Mouse (Mus musculus): Measurements from ENCODE around the gene Tm9sf2. TPM values are rescaled to one million over a fixed set of nuclear protein-coding genes. Genes with fewer than 3 reads are reported as not detected.

Tm9sf2 gene
- 145 and 151 TPM in 2 replicates for polyA plus RNA-seq (2015; fragmentation: Nextera tagmentation; extraction: Ambion mirVana)

GRCm38 (mm10) chr14:122106822-122107468 is at the start of gene Tm9sf2:
Gene Tm9sf2, plus strand, starts transcription at chr14:122107038.
- DNase-seq (ENCODE audit: low spot score), result peak; percentile 94

GRCm38 (mm10) chr14:122057941-122058346 is 48.9 kb upstream of the Tm9sf2 start:
- ATAC-seq (ENCODE audit: low FRiP score, low TSS enrichment) (no peak), DNase-seq (ENCODE audit: low spot score) (no peak)
- H3K4me3 ChIP-seq (ENCODE audit: low read depth, low read length), result no peak overlapping the region
- no peaks in the 10 kb centered on the region for H3K36me3 ChIP-seq (ENCODE audit: control insufficient read depth, insufficient read depth, low read length)
- H3K4me2 ChIP-seq (replicated peaks; ENCODE audit: low read depth), result no peak overlapping the region
- WGBS, result 33% methylated on average over 2 of the region's 2 CpGs
- no peaks in the 10 kb centered on the region for H3K4me1 ChIP-seq (replicated peaks; ENCODE audit: control insufficient read depth, insufficient read depth)
- TF ChIP-seq EP300 (optimal IDR thresholded peaks at IDR 0.05), result no peak
- no peak for TF ChIP-seq CTCF (IDR thresholded peaks at IDR 0.05; ENCODE audit: low read depth)
- H3K27me3 ChIP-seq (ENCODE audit: control insufficient read depth, insufficient read depth, low read length), result no peaks in the 10 kb centered on the region
- no peak overlapping the region for H3K9ac ChIP-seq (ENCODE audit: low read length)
- no peak overlapping the region for H3K27ac ChIP-seq (replicated peaks)
- H3K9me3 ChIP-seq (ENCODE audit: control insufficient read depth, low read length), result no peaks in the 10 kb centered on the region

More at GRCm38 (mm10) chr14:122106822-122107468, at the start of gene Tm9sf2:
- Histone ChIP-seq H3K9me3 (ENCODE audit: control insufficient read depth, low read length) (no peaks in the 10 kb centered on the region), H3K36me3 (ENCODE audit: control insufficient read depth, insufficient read depth, low read length) (no peaks in the 10 kb centered on the region), H3K4me3 (ENCODE audit: low read depth, low read length) (peak within 1 kb of the TSS; percentile 100), H3K27me3 (ENCODE audit: control insufficient read depth, insufficient read depth, low read length) (no peaks in the 10 kb centered on the region), H3K4me2 (replicated peaks; ENCODE audit: low read depth) (peak within 1 kb of the TSS; percentile 80), H3K4me1 (replicated peaks; ENCODE audit: control insufficient read depth, insufficient read depth) (0 out of 2 replicates have a peak, but pooled peaks cover 4% of the 10 kb centered on the region), H3K27ac (replicated peaks) (peak within 1 kb of the TSS; percentile 98), H3K9ac (ENCODE audit: low read length) (peak within 1 kb of the TSS; percentile 99)
- peak; percentile 93 for ATAC-seq (ENCODE audit: low FRiP score, low TSS enrichment)
- WGBS, result under 1% methylated on average over 66 of the region's 76 CpGs
- TF ChIP-seq CTCF (IDR thresholded peaks at IDR 0.05; ENCODE audit: low read depth) (no peak; the same call in 1 of the 2 replicates), EP300 (optimal IDR thresholded peaks at IDR 0.05) (no peak)

- Histone ChIP-seq H3K4me2 (replicated peaks; ENCODE audit: low read depth) (no peak overlapping the region), H3K27me3 (ENCODE audit: control insufficient read depth, insufficient read depth, low read length) (no peaks in the 10 kb centered on the region), H3K4me1 (replicated peaks; ENCODE audit: control insufficient read depth, insufficient read depth) (no peaks in the 10 kb centered on the region), H3K9ac (ENCODE audit: low read length) (no peak overlapping the region), H3K9me3 (ENCODE audit: control insufficient read depth, low read length) (no peaks in the 10 kb centered on the region), H3K4me3 (ENCODE audit: low read depth, low read length) (no peak overlapping the region), H3K36me3 (ENCODE audit: control insufficient read depth, insufficient read depth, low read length) (no peaks in the 10 kb centered on the region), H3K27ac (replicated peaks) (peak overlapping the region; percentile 70)
- DNase-seq (ENCODE audit: low spot score) (peak; percentile 87), ATAC-seq (ENCODE audit: low FRiP score, low TSS enrichment) (peak; percentile 87)
- 8% methylated on average over 3 of the region's 3 CpGs for WGBS
- TF ChIP-seq CTCF (IDR thresholded peaks at IDR 0.05; ENCODE audit: low read depth) (peak; percentile 98), EP300 (optimal IDR thresholded peaks at IDR 0.05) (no peak)
Measured at GRCm38 (mm10) chr14:122060642-122061041, 46.2 kb upstream of the Tm9sf2 start.

GRCm38 (mm10) chr14:122061376-122061775 is 45.5 kb upstream of the Tm9sf2 start:
- H3K9ac ChIP-seq (ENCODE audit: low read length), result no peak overlapping the region
- H3K36me3 ChIP-seq (ENCODE audit: control insufficient read depth, insufficient read depth, low read length), result no peaks in the 10 kb centered on the region
- no peaks in the 10 kb centered on the region for H3K4me1 ChIP-seq (replicated peaks; ENCODE audit: control insufficient read depth, insufficient read depth)
- no peaks in the 10 kb centered on the region for H3K9me3 ChIP-seq (ENCODE audit: control insufficient read depth, low read length)
- peak; percentile 21; the same call in 1 of the 2 replicates for ATAC-seq (ENCODE audit: low FRiP score, low TSS enrichment)
- no peak overlapping the region for H3K4me2 ChIP-seq (replicated peaks; ENCODE audit: low read depth)
- no peak for DNase-seq (ENCODE audit: low spot score)
- H3K27ac ChIP-seq (replicated peaks), result peak overlapping the region; percentile 70
- TF ChIP-seq EP300 (optimal IDR thresholded peaks at IDR 0.05) (no peak), CTCF (IDR thresholded peaks at IDR 0.05; ENCODE audit: low read depth) (no peak)
- H3K4me3 ChIP-seq (ENCODE audit: low read depth, low read length), result no peak overlapping the region
- WGBS, result 45% methylated on average over 6 of the region's 6 CpGs
- no peaks in the 10 kb centered on the region for H3K27me3 ChIP-seq (ENCODE audit: control insufficient read depth, insufficient read depth, low read length)

GRCm38 (mm10) chr14:122062411-122063090 is 44.3 kb upstream of the Tm9sf2 start:
- 81% methylated on average over 10 of the region's 10 CpGs for WGBS
- ATAC-seq (ENCODE audit: low FRiP score, low TSS enrichment), result no peak
- no peak for TF ChIP-seq EP300 (optimal IDR thresholded peaks at IDR 0.05)
- no peak; the same call in 1 of the 2 replicates for TF ChIP-seq CTCF (IDR thresholded peaks at IDR 0.05; ENCODE audit: low read depth)
- Histone ChIP-seq H3K27me3 (ENCODE audit: control insufficient read depth, insufficient read depth, low read length) (no peaks in the 10 kb centered on the region), H3K9me3 (ENCODE audit: control insufficient read depth, low read length) (no peaks in the 10 kb centered on the region), H3K4me2 (replicated peaks; ENCODE audit: low read depth) (no peak overlapping the region), H3K36me3 (ENCODE audit: control insufficient read depth, insufficient read depth, low read length) (no peaks in the 10 kb centered on the region), H3K27ac (replicated peaks) (no peak overlapping the region), H3K4me3 (ENCODE audit: low read depth, low read length) (no peak overlapping the region), H3K4me1 (replicated peaks; ENCODE audit: control insufficient read depth, insufficient read depth) (no peaks in the 10 kb centered on the region), H3K9ac (ENCODE audit: low read length) (no peak overlapping the region)
- DNase-seq (ENCODE audit: low spot score), result no peak

- WGBS, result 67% methylated on average over 5 of the region's 5 CpGs
- ATAC-seq (ENCODE audit: low FRiP score, low TSS enrichment) (no peak), DNase-seq (ENCODE audit: low spot score) (no peak)
- Histone ChIP-seq H3K4me1 (replicated peaks; ENCODE audit: control insufficient read depth, insufficient read depth) (no peaks in the 10 kb centered on the region), H3K9me3 (ENCODE audit: control insufficient read depth, low read length) (no peaks in the 10 kb centered on the region), H3K4me2 (replicated peaks; ENCODE audit: low read depth) (no peak overlapping the region), H3K9ac (ENCODE audit: low read length) (no peak overlapping the region), H3K27ac (replicated peaks) (no peak overlapping the region), H3K4me3 (ENCODE audit: low read depth, low read length) (no peak overlapping the region), H3K36me3 (ENCODE audit: control insufficient read depth, insufficient read depth, low read length) (no peaks in the 10 kb centered on the region), H3K27me3 (ENCODE audit: control insufficient read depth, insufficient read depth, low read length) (no peaks in the 10 kb centered on the region)
- TF ChIP-seq EP300 (optimal IDR thresholded peaks at IDR 0.05) (no peak), CTCF (IDR thresholded peaks at IDR 0.05; ENCODE audit: low read depth) (no peak)
Measured at GRCm38 (mm10) chr14:122063599-122063998, 43.2 kb upstream of the Tm9sf2 start.
